Mouse (Mus musculus) bone marrow macrophage, adult 2 months (primary cell): ENCODE results near the gene Zfp365.

Source experiments
- CTCF ChIP-seq: IDR thresholded peaks from 2 replicates; pipeline ENCODE4 v1.5.1; 2012; ENCODE audit warnings: low read depth, mild to moderate bottlenecking, low read length, moderate library complexity
- POLR2A ChIP-seq: IDR thresholded peaks from 2 replicates; pipeline ENCODE4 v1.6.1; 2012; ENCODE audit warnings: mild to moderate bottlenecking, low read depth, low read length, borderline replicate concordance

GRCm38 (mm10) chr10:67880692-67881091 is 31.8 kb downstream of the Zfp365 start:
- TF ChIP-seq CTCF (no peak), POLR2A (no peak)
